Mouse (Mus musculus) limb, embryonic 14.5 days (tissue): ENCODE results near the gene Npdc1. TPM values are rescaled to one million over a fixed set of nuclear protein-coding genes. Genes with fewer than 3 reads are reported as not detected.
"Not testable (repeated sequence)": the region's sequence is repeated elsewhere in the genome, so short reads cannot be mapped to it uniquely, and the experiment has no call there.

ENCODE experiments used
- ATAC-seq: fragments of 200-750 bp; cut with Nextera tagmentation; 2 replicates; pipeline ENCODE4 v1.8.0; 2017; ENCODE audit warnings: low read depth, moderate number of reproducible peaks, moderate TSS enrichment; ENCODE audit not compliant: low FRiP score
- DNase-seq: peaks from one replicate; pipeline ENCODE4 v3.0.0-alpha.2; 2015; ENCODE audit warnings: low spot score
- H3K27ac ChIP-seq: fragments of 300-500 bp; sonication (generic); replicated peaks from 2 replicates; pipeline ENCODE4 v1.5.1; 2014; ENCODE audit warnings: low read depth, mild to moderate bottlenecking, low read length, moderate library complexity, mixed read lengths
- H3K27me3 ChIP-seq: fragments of 300-500 bp; sonication (generic); 2 replicates; pipeline ENCODE4 v1.6.1; 2014; ENCODE audit warnings: low read length, mixed read lengths; ENCODE audit not compliant: control insufficient read depth, insufficient read depth
- H3K36me3 ChIP-seq: fragments of 300-500 bp; sonication (generic); 2 replicates; pipeline ENCODE4 v1.6.1; 2014; ENCODE audit warnings: mild to moderate bottlenecking, low read length, moderate library complexity, mixed read lengths; ENCODE audit not compliant: control insufficient read depth, insufficient read depth
- H3K4me1 ChIP-seq: fragments of 300-500 bp; sonication (generic); 2 replicates; pipeline ENCODE4 v1.6.1; 2014; ENCODE audit warnings: antibody characterized with exemption, low read length, mixed read lengths; ENCODE audit not compliant: control insufficient read depth, insufficient read depth
- H3K4me2 ChIP-seq: fragments of 300-500 bp; sonication (generic); replicated peaks from 2 replicates; pipeline ENCODE4 v1.6.1; 2014; ENCODE audit warnings: low read depth, mild to moderate bottlenecking, low read length, moderate library complexity; ENCODE audit not compliant: severe bottlenecking
- H3K4me3 ChIP-seq: fragments of 300-500 bp; sonication (generic); replicated peaks from 2 replicates; pipeline ENCODE4 v1.5.1; 2014; ENCODE audit warnings: low read length
- H3K9ac ChIP-seq: fragments of 300-500 bp; sonication (generic); 2 replicates; pipeline ENCODE4 v1.6.1; 2014; ENCODE audit warnings: mild to moderate bottlenecking, low read depth, low read length, moderate library complexity; ENCODE audit not compliant: severe bottlenecking
- H3K9me3 ChIP-seq: fragments of 300-500 bp; sonication (generic); 2 replicates; pipeline ENCODE4 v1.6.1; 2016; ENCODE audit warnings: low read length; ENCODE audit not compliant: control insufficient read depth
- POLR2A ChIP-seq: fragments of 200-500 bp; IDR thresholded peaks from 2 replicates; pipeline ENCODE4 v1.8.0; 2012; ENCODE audit warnings: inconsistent platforms, mild to moderate bottlenecking, moderate library complexity, borderline replicate concordance; ENCODE audit not compliant: insufficient read depth, insufficient read length; ENCODE audit errors: extremely low read depth
- WGBS: fragments of 180-500 bp; shearing (Covaris S2); extraction: QIAGEN DNeasy Blood & Tissue Kit; methylation state at CpG from one replicate; pipeline ENCODE4 v1.1.7; 2014; 5-methylcytosine and 5-hydroxymethylcytosine counted together
- polyA plus RNA-seq, 2 experiments: library from polyadenylated mRNA; depleted of rRNA in 1 of 2; stranded (reverse) in 1 of 2; unstranded in 1 of 2; fragments of >200 nt; fragmentation: Nextera tagmentation in 1 of 2; extraction: Ambion mirVana in 1 of 2; gene quantifications; 2 replicates each; pipeline versions ENCODE4 v1.2.1 to v1.2.3; 2012 to 2014

Gene Npdc1
- polyA plus RNA-seq, 2 experiments: 42.9 to 76.2 TPM

DNA sequence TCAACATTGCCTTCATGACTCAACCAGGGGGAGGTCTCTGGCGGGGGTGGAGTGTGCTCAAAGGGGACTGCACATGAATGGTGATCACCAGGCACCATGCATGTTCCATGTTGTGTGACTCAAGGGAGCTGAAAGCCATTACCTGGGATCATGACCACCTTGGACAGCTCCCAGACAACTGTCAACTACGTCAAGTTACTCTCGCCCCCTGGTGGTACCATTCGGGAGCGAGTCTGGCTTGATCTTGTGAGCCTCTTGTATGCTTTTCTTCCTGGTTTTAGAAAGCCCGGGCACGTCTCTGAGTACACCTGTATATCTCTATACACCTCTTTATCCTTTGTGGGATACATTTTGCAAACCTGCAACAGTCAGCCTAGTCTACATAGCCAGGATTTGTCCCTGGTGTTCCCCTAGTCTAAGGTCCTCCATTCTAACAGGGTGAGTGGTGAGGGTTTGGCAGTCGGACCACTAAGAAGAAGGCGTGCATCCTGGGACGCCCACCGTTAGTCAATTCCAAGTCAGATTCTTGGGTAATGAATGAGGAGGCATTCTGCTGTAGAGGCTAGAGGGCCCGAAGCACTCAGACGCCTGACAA, 3.3 kb downstream of the Npdc1 start:
- H3K4me1 ChIP-seq: no peaks in the 10 kb centered on the region
- no peak overlapping the region for H3K27ac ChIP-seq
- WGBS: 2% methylated on average over 13 of the region's 13 CpGs
- no peaks in the 10 kb centered on the region for H3K9me3 ChIP-seq
- TF ChIP-seq POLR2A: no peak
- peak overlapping the region; percentile 60 for H3K4me2 ChIP-seq
- H3K9ac ChIP-seq: peak overlapping the region; percentile 54; the same call in 1 of the 2 replicates
- H3K36me3 ChIP-seq: no peaks in the 10 kb centered on the region
- peak; percentile 89 for DNase-seq
- H3K27me3 ChIP-seq: peaks cover 61% of the 10 kb centered on the region
- peak overlapping the region; percentile 52 for H3K4me3 ChIP-seq
- no peak for ATAC-seq

DNA sequence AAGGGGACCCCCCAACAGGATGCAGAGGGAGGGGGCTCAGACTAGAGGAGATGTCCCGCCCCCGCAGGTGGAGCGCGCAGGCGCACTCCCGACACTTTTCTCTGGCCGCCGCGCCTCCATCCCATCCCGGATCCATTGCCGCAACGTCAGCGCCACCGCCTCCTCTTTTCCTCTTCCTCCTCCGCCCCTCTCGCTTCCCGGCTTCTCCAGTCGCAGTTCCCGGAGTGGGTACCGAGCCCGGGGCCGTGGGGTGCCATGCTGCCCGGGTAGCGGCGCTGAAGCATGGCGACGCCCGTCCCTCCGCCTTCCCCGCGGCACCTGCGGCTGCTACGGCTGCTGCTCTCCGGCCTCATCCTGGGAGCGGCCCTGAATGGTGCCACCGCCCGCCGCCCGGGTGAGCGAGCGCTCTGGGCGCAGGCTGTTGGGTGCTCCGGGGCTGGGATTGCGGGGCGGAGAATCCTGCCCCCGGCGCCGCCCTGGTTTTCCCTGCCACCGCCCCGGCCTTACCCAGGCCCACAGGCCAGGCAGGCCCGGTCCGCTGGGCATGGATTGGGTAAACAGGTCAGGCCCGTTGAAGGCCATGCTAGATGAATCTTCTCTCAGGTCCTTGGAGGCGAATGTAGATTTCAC, 3.9 kb downstream of the Npdc1 start:
- DNase-seq (peak; percentile 63), ATAC-seq (peak; percentile 39)
- H3K9me3 ChIP-seq: no peaks in the 10 kb centered on the region
- no peak for TF ChIP-seq POLR2A
- peak overlapping the region; percentile 52 for H3K4me3 ChIP-seq
- no peak overlapping the region for H3K27ac ChIP-seq
- peak overlapping the region; percentile 54 for H3K9ac ChIP-seq
- 2% methylated on average over 44 of the region's 54 CpGs for WGBS
- H3K36me3 ChIP-seq: no peaks in the 10 kb centered on the region
- no peaks in the 10 kb centered on the region for H3K4me1 ChIP-seq
- H3K4me2 ChIP-seq: peak overlapping the region; percentile 60
- H3K27me3 ChIP-seq: peaks cover 59% of the 10 kb centered on the region

DNA sequence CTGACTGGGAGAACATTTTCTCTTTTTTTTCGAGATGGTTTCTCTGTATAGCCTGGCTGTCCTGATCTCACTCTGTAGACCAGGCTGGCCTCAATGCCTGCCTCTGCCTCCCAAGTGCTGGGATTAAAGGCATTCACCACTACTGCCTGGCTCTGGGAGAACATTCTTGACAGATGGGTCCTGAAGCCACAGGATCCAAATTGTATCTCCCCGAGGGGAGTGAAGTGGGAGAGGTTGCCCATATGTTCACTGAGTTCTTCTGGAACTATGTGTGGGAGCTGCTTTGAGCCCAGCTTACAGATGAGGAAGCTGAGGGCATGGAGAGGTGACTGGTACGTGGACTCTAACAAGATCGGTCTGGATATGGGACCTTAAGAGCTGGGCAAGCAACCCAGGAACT, 4.8 kb downstream of the Npdc1 start:
- ATAC-seq (no peak), DNase-seq (no peak)
- H3K4me2 ChIP-seq: 0 out of 2 replicates have a peak overlapping the region, but pooled peaks have one; percentile 60
- peaks cover 55% of the 10 kb centered on the region for H3K27me3 ChIP-seq
- H3K9me3 ChIP-seq: no peaks in the 10 kb centered on the region
- H3K36me3 ChIP-seq: no peaks in the 10 kb centered on the region
- peak overlapping the region; percentile 52; the same call in 1 of the 2 replicates for H3K4me3 ChIP-seq
- H3K27ac ChIP-seq: no peak overlapping the region
- no peaks in the 10 kb centered on the region for H3K4me1 ChIP-seq
- 82% methylated on average over 4 of the region's 4 CpGs for WGBS
- H3K9ac ChIP-seq: no peak overlapping the region
- TF ChIP-seq POLR2A: no peak

GRCm38 (mm10) chr2:25408908-25409307, 9.8 kb downstream of the Npdc1 start:
- Histone ChIP-seq H3K4me2 (no peak overlapping the region), H3K4me3 (no peak overlapping the region), H3K36me3 (no peaks in the 10 kb centered on the region), H3K9ac (no peak overlapping the region), H3K9me3 (no peaks in the 10 kb centered on the region), H3K27ac (no peak overlapping the region), H3K27me3 (peaks cover 9% of the 10 kb centered on the region; the same call in 1 of the 2 replicates), H3K4me1 (no peaks in the 10 kb centered on the region)
- WGBS: 81% methylated on average over 10 of the region's 10 CpGs
- ATAC-seq (no peak), DNase-seq (no peak)
- no peak for TF ChIP-seq POLR2A

DNA sequence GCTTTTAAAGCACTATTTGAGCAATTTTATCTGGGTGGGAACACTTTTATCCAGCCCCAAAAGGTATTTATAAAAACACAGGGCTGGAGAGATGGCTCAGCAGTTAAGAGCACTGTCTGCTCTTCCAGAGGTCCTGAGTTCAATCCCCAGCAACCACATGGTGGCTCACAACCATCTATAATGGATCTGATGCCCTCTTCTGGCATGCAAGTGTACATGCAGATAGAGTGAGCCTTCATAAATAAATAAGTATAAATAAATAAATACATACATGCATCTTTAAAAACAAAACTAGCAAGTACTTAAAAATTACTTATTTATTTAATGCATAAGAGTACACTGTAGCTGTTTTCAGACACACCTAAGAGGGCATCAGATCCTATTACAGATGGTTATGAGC, 14.3 kb downstream of the Npdc1 start:
- not testable (repeated sequence) for H3K9me3 ChIP-seq, ATAC-seq

More for the DNA sequence above, 14.3 kb downstream of the Npdc1 start:
- H3K4me1 ChIP-seq, H3K27ac ChIP-seq, H3K36me3 ChIP-seq, H3K27me3 ChIP-seq, H3K4me2 ChIP-seq, H3K4me3 ChIP-seq, DNase-seq, H3K9ac ChIP-seq: not testable (repeated sequence)
